Comparison of ENCODE assay signal across 22 mouse cellular contexts in genomic region chr4:70741121-70741520, GRCm38 (mm10).
DNase-seq lines count a peak whose midpoint lies in the region; ATAC-seq and TF ChIP-seq lines count a peak whose summit lies in the region.
"Had no signal": no experiment of that assay in that cellular context is flagged by ENCODE, and none has a peak within 500 bp of the region (broad histone marks: within the 10 kb centered on the region; RNA-seq: fewer than 3 reads in every experiment).

No protein-coding gene starts in this region.

- H3K27me3 ChIP-seq in hindbrain, embryonic 10.5 days (ENCODE audit: insufficient read depth, poor library complexity, severe bottlenecking), result no peaks in the 10 kb centered on the region
- H3K27me3 ChIP-seq in hindbrain, postnatal 0 days (ENCODE audit: insufficient read depth, low read length), result no peaks in the 10 kb centered on the region
- H3K27me3 ChIP-seq in embryonic facial prominence, embryonic 11.5 days (ENCODE audit: control insufficient read depth, insufficient read depth, low read length), result no peaks in the 10 kb centered on the region
- H3K27me3 ChIP-seq: embryonic facial prominence, embryonic 12.5 days; heart, embryonic 15.5 days; limb, embryonic 13.5 days; liver, embryonic 15.5 days; midbrain, embryonic 15.5 days had no signal

- H3K4me1 ChIP-seq in hindbrain, embryonic 10.5 days (replicated peaks), result 0 out of 2 replicates have a peak, but pooled peaks cover 11% of the 10 kb centered on the region
- H3K4me1 ChIP-seq in hindbrain, postnatal 0 days (ENCODE audit: insufficient read depth, low read length), result no peaks in the 10 kb centered on the region
- H3K4me1 ChIP-seq in embryonic facial prominence, embryonic 11.5 days (ENCODE audit: control insufficient read depth, insufficient read depth, low read length), result no peaks in the 10 kb centered on the region
- H3K4me1 ChIP-seq: embryonic facial prominence, embryonic 12.5 days; heart, embryonic 15.5 days; liver, embryonic 15.5 days; midbrain, embryonic 15.5 days had no signal

- WGBS in hindbrain, embryonic 10.5 days, result 9% methylated on average over 4 of the region's 4 CpGs
- WGBS in hindbrain, postnatal 0 days, result 5% methylated on average over 4 of the region's 4 CpGs
- WGBS in embryonic facial prominence, embryonic 11.5 days, result 7% methylated on average over 4 of the region's 4 CpGs

- no peak overlapping the region for H3K4me3 ChIP-seq in hindbrain, embryonic 10.5 days
- no peak overlapping the region for H3K4me3 ChIP-seq in hindbrain, postnatal 0 days (ENCODE audit: low read length)
- H3K4me3 ChIP-seq in layer of hippocampus, adult 2 months, result no peak overlapping the region
- no peak overlapping the region for H3K4me3 ChIP-seq in embryonic facial prominence, embryonic 11.5 days (ENCODE audit: low read depth, low read length)
- H3K4me3 ChIP-seq: embryonic facial prominence, embryonic 12.5 days; gastrocnemius, adult 2 months; heart, adult 2 months; heart, embryonic 15.5 days; left cerebral cortex, adult 2 months; limb, embryonic 13.5 days; liver, embryonic 15.5 days; midbrain, embryonic 15.5 days had no signal

- H3K9ac ChIP-seq in hindbrain, postnatal 0 days (replicated peaks; ENCODE audit: low read length), result no peak overlapping the region
- no peak overlapping the region for H3K9ac ChIP-seq in embryonic facial prominence, embryonic 11.5 days (replicated peaks; ENCODE audit: low read length)
- H3K9ac ChIP-seq: embryonic facial prominence, embryonic 12.5 days; heart, embryonic 15.5 days; limb, embryonic 13.5 days; liver, embryonic 15.5 days; midbrain, embryonic 15.5 days had no signal

- H3K9me3 ChIP-seq in hindbrain, embryonic 10.5 days, result no peaks in the 10 kb centered on the region
- H3K9me3 ChIP-seq in hindbrain, postnatal 0 days (ENCODE audit: low read length), result no peaks in the 10 kb centered on the region
- H3K9me3 ChIP-seq in embryonic facial prominence, embryonic 11.5 days (replicated peaks; ENCODE audit: control insufficient read depth, low read length), result no peaks in the 10 kb centered on the region
- H3K9me3 ChIP-seq: embryonic facial prominence, embryonic 12.5 days; heart, embryonic 15.5 days; limb, embryonic 13.5 days; liver, embryonic 15.5 days; midbrain, embryonic 15.5 days had no signal

- ATAC-seq in hindbrain, postnatal 0 days, result no peak
- ATAC-seq in embryonic facial prominence, embryonic 11.5 days (replicated peaks; ENCODE audit: insufficient number of reproducible peaks, low FRiP score, low TSS enrichment, low read depth), result no peak
- ATAC-seq: activated CD4-positive, CD25-positive, alpha-beta regulatory T cell, adult 4 months; lung, postnatal 0 days; midbrain, embryonic 15.5 days had no signal

- H3K4me2 ChIP-seq in hindbrain, postnatal 0 days (ENCODE audit: low read depth, low read length), result no peak overlapping the region
- no peak overlapping the region for H3K4me2 ChIP-seq in embryonic facial prominence, embryonic 11.5 days (ENCODE audit: low read depth, low read length)
- H3K4me2 ChIP-seq: embryonic facial prominence, embryonic 12.5 days; heart, embryonic 15.5 days; limb, embryonic 13.5 days; liver, embryonic 15.5 days; midbrain, embryonic 15.5 days had no signal

- no peaks in the 10 kb centered on the region for H3K36me3 ChIP-seq in hindbrain, embryonic 10.5 days
- H3K36me3 ChIP-seq in hindbrain, postnatal 0 days (ENCODE audit: insufficient read depth, low read length), result no peaks in the 10 kb centered on the region
- H3K36me3 ChIP-seq in embryonic facial prominence, embryonic 11.5 days (replicated peaks; ENCODE audit: control insufficient read depth, insufficient read depth, low read depth, low read length), result no peaks in the 10 kb centered on the region
- H3K36me3 ChIP-seq: embryonic facial prominence, embryonic 12.5 days; heart, embryonic 15.5 days; limb, embryonic 13.5 days; liver, embryonic 15.5 days; midbrain, embryonic 15.5 days had no signal

- H3K27ac ChIP-seq in hindbrain, embryonic 10.5 days, result no peak overlapping the region
- no peak overlapping the region for H3K27ac ChIP-seq in hindbrain, postnatal 0 days
- H3K27ac ChIP-seq in layer of hippocampus, adult 2 months, result peak overlapping the region; percentile 81
- no peak overlapping the region for H3K27ac ChIP-seq in embryonic facial prominence, embryonic 11.5 days (replicated peaks; ENCODE audit: low read depth, low read length)
- H3K27ac ChIP-seq: embryonic facial prominence, embryonic 12.5 days; gastrocnemius, adult 2 months; heart, adult 2 months; heart, embryonic 15.5 days; left cerebral cortex, adult 2 months; limb, embryonic 13.5 days; liver, embryonic 15.5 days; midbrain, embryonic 15.5 days had no signal

- DNase-seq in hindbrain, embryonic 10.5 days (ENCODE audit: low spot score), result peak; percentile 6
- DNase-seq in hindbrain, postnatal 0 days (ENCODE audit: low spot score), result no peak
- no peak for DNase-seq in layer of hippocampus, adult 2 months (ENCODE audit: low spot score in 2 of 2)
- DNase-seq in layer of hippocampus, adult 11-12 months (ENCODE audit: low spot score), result no peak
- DNase-seq in embryonic facial prominence, embryonic 11.5 days (ENCODE audit: low spot score), result peak; percentile 75
- peak; percentile 10 for DNase-seq in retina, postnatal 1 day
- no peak for DNase-seq in spleen, adult 12 weeks (ENCODE audit: low spot score)
- no peak for DNase-seq in frontal cortex, postnatal 10 days (ENCODE audit: low spot score in 2 of 2)
- DNase-seq: adrenal gland, postnatal 25 days; cerebellum, adult 8-10 months; gastrocnemius, adult 2 months; heart, adult 2 months; spleen, adult 18-20 months; thymus, adult 18-20 months had no signal

- TF ChIP-seq CTCF in hindbrain, postnatal 0 days (IDR thresholded peaks at IDR 0.05; ENCODE audit: low read depth), result no peak
- TF ChIP-seq CTCF in layer of hippocampus, adult 2 months (conservative IDR thresholded peaks at IDR 0.05), result no peak

Comparison
In these comparisons a context has a peak if more than half of its experiments do, and no peak if none do; other contexts are left out.
1. DNase-seq: peak in hindbrain, embryonic 10.5 days (single experiment), embryonic facial prominence, embryonic 11.5 days (single experiment) and retina, postnatal 1 day (single experiment); none in hindbrain, postnatal 0 days (single experiment), layer of hippocampus, adult 2 months (0 of 2), layer of hippocampus, adult 11-12 months (single experiment), spleen, adult 12 weeks (single experiment) and frontal cortex, postnatal 10 days (0 of 2).